8 mouse cellular contexts compared by ENCODE assay signal in the genomic region with DNA sequence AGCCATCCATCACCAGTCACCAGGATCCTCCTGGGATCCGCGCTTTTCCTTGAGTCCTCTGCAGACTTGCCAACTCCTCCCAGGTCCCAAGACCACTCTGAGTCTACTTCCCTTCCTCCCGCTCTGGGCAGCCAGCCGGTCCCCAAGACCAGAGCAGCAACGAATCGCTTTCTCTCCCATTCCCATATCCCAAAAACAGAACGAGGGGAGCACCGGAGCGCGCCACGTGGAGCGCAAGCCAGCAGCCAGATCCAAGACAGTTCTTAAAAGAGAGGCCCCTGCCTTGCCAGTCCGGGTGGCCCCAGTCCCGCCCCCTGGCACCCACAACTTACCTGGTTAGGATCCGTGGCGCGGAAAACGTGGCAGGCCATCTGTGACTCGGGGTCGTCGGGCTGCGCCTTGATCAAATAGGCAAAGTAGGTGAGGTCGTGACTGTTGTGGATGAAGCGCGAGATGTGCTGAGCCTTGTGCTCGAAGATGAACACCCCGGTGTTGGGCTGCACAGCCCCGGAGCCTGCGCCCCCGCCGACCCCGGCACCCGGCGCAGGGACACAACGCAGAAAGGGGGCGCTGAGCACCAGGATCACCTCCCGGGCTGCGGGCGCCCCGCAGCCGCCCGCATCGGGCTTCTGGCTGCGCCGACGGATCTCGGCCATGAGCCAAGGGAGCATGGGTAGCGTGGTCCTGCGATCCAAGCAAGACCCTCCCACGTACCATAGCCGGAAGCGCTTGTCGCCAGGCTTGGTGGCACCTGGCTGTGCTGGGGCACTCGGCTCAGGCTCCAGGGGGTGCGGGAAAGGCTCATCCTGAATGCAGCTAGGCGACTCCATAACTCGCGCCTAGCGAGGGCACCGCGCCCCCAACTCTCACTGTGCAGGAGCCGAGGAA. TPM values are rescaled to one million over a fixed set of nuclear protein-coding genes. Genes with fewer than 3 reads are reported as not detected.
DNase-seq lines count a peak whose midpoint lies in the region; ATAC-seq and TF ChIP-seq lines count a peak whose summit lies in the region.

No protein-coding gene starts in this region.

- TF ChIP-seq CTCF in G1E (IDR thresholded peaks at IDR 0.05; ENCODE audit: low read depth, low read length), result no peak
- no peak for TF ChIP-seq CTCF in brain, embryonic 14.5 days (IDR thresholded peaks at IDR 0.05; ENCODE audit: borderline replicate concordance, extremely low read depth, insufficient read depth, insufficient read length)

- H3K9me3 ChIP-seq in G1E (replicated peaks), result peaks cover 27% of the 10 kb centered on the region
- H3K9me3 ChIP-seq in forebrain, embryonic 11.5 days (ENCODE audit: control insufficient read depth, low read length), result no peaks in the 10 kb centered on the region
- H3K9me3 ChIP-seq in heart, embryonic 15.5 days (replicated peaks), result no peaks in the 10 kb centered on the region

- no peak for ATAC-seq in G1E (ENCODE audit: extremely low read depth, insufficient number of reproducible peaks, low FRiP score, poor library complexity, severe bottlenecking)
- ATAC-seq in forebrain, embryonic 11.5 days (replicated peaks; ENCODE audit: low FRiP score), result peak; percentile 72
- peak; percentile 28 for ATAC-seq in heart, embryonic 15.5 days (replicated peaks; ENCODE audit: insufficient number of reproducible peaks, insufficient read depth, low FRiP score, low read depth)
- ATAC-seq in monocyte, adult 5-6 weeks (replicated peaks; ENCODE audit: insufficient number of reproducible peaks, low FRiP score, low TSS enrichment, poor library complexity, severe bottlenecking), result no peak; the same call in 1 of the 2 replicates

- peak overlapping the region; percentile 99 for H3K4me2 ChIP-seq in forebrain, embryonic 11.5 days (ENCODE audit: low read depth, low read length, severe bottlenecking)
- peak overlapping the region; percentile 95 for H3K4me2 ChIP-seq in heart, embryonic 15.5 days

- under 1% methylated on average over 61 of the region's 62 CpGs for WGBS in forebrain, embryonic 11.5 days
- under 1% methylated on average over 62 of the region's 62 CpGs for WGBS in heart, embryonic 15.5 days

- no peak for TF ChIP-seq POLR2A in brain, embryonic 14.5 days (IDR thresholded peaks at IDR 0.05; ENCODE audit: borderline replicate concordance, extremely low read depth, insufficient read depth, insufficient read length, poor library complexity, severe bottlenecking)

- peaks cover 3% of the 10 kb centered on the region; the same call in 1 of the 2 replicates for H3K27me3 ChIP-seq in G1E (ENCODE audit: insufficient read depth, low read length)
- peaks cover 7% of the 10 kb centered on the region; the same call in 1 of the 2 replicates for H3K27me3 ChIP-seq in forebrain, embryonic 11.5 days (ENCODE audit: control insufficient read depth, insufficient read depth, low read length)
- H3K27me3 ChIP-seq in heart, embryonic 15.5 days, result no peaks in the 10 kb centered on the region

- no peak for DNase-seq in G1E (ENCODE audit: low spot score)
- peak; percentile 66 for DNase-seq in brain, embryonic 14.5 days (ENCODE audit: low read depth)
- peak; percentile 74 for DNase-seq in forebrain, embryonic 11.5 days (ENCODE audit: low spot score)
- DNase-seq in kidney, postnatal 36 days, result peak; percentile 15 to 51
- peak; percentile 31 for DNase-seq in lung, postnatal 10 days
- DNase-seq in ovary, postnatal 36 days (ENCODE audit: low spot score), result peak; percentile 47

- H3K9ac ChIP-seq in forebrain, embryonic 11.5 days (ENCODE audit: low read length), result peak overlapping the region; percentile 68
- H3K9ac ChIP-seq in heart, embryonic 15.5 days, result peak overlapping the region; percentile 85

- peak overlapping the region; percentile 37; the same call in 1 of the 2 replicates for H3K4me3 ChIP-seq in G1E (ENCODE audit: low read depth, low read length)
- peak overlapping the region; percentile 65 for H3K4me3 ChIP-seq in forebrain, embryonic 11.5 days (ENCODE audit: low read depth, low read length)
- H3K4me3 ChIP-seq in heart, embryonic 15.5 days, result peak overlapping the region; percentile 85

- no peak overlapping the region for H3K27ac ChIP-seq in forebrain, embryonic 11.5 days (ENCODE audit: low read depth, low read length)
- peak overlapping the region; percentile 97 for H3K27ac ChIP-seq in heart, embryonic 15.5 days

- H3K4me1 ChIP-seq in G1E (ENCODE audit: insufficient read depth, low read depth, low read length), result no peaks in the 10 kb centered on the region
- H3K4me1 ChIP-seq in forebrain, embryonic 11.5 days (replicated peaks; ENCODE audit: control insufficient read depth, insufficient read depth, low read length), result 0 out of 2 replicates have a peak, but pooled peaks cover 3% of the 10 kb centered on the region
- H3K4me1 ChIP-seq in heart, embryonic 15.5 days (replicated peaks), result peaks cover 13% of the 10 kb centered on the region

- no peaks in the 10 kb centered on the region for H3K36me3 ChIP-seq in G1E (replicated peaks)
- H3K36me3 ChIP-seq in forebrain, embryonic 11.5 days (ENCODE audit: control insufficient read depth, insufficient read depth, low read length), result no peaks in the 10 kb centered on the region
- no peaks in the 10 kb centered on the region for H3K36me3 ChIP-seq in heart, embryonic 15.5 days

RNA-seq across cellular contexts. Expression of a gene that starts 1.1 kb away (rescaled TPM):
- total RNA-seq in G1E (2014; fragmentation: Nextera tagmentation) (not detected in 2 replicates), G1E (2017) (0.17 and 0.33 TPM in 2 replicates)
- polyA plus RNA-seq in G1E (2012), result not detected in 2 replicates
- polyA plus RNA-seq in brain, embryonic 14.5 days (2012; rRNA removed), result 6.8 and 9.0 TPM in 2 replicates
- 5.5 and 6.8 TPM in 2 replicates for polyA plus RNA-seq in forebrain, embryonic 11.5 days (2014; fragmentation: Nextera tagmentation; extraction: Ambion mirVana)
- 25.5 and 26.2 TPM in 2 replicates for polyA plus RNA-seq in heart, embryonic 15.5 days (2015; fragmentation: Nextera tagmentation; extraction: Ambion mirVana)
- total RNA-seq in monocyte, adult 5-6 weeks (2017), result 4.2 to 12.2 TPM (median 11.4 TPM) in 3 replicates

RNA-seq across cellular contexts. Expression of a gene that starts 32.6 kb away (rescaled TPM):
- total RNA-seq in G1E (2014; fragmentation: Nextera tagmentation) (75.2 and 75.4 TPM in 2 replicates), G1E (2017) (191 and 216 TPM in 2 replicates)
- polyA plus RNA-seq in G1E (2012), result 5.8 and 6.5 TPM in 2 replicates
- 40.3 and 54.8 TPM in 2 replicates for polyA plus RNA-seq in brain, embryonic 14.5 days (2012; rRNA removed)
- 110 and 113 TPM in 2 replicates for polyA plus RNA-seq in forebrain, embryonic 11.5 days (2014; fragmentation: Nextera tagmentation; extraction: Ambion mirVana)
- 65.4 and 71.8 TPM in 2 replicates for polyA plus RNA-seq in heart, embryonic 15.5 days (2015; fragmentation: Nextera tagmentation; extraction: Ambion mirVana)
- 32.2 to 50.3 TPM (median 48.2 TPM) in 3 replicates for total RNA-seq in monocyte, adult 5-6 weeks (2017)

RNA-seq across cellular contexts. Expression of a gene that starts 45.9 kb away (rescaled TPM):
- total RNA-seq in G1E (2014; fragmentation: Nextera tagmentation) (69.4 and 78.6 TPM in 2 replicates), G1E (2017) (78.5 and 80.9 TPM in 2 replicates)
- 20.2 and 23.6 TPM in 2 replicates for polyA plus RNA-seq in G1E (2012)
- polyA plus RNA-seq in brain, embryonic 14.5 days (2012; rRNA removed), result 126 and 141 TPM in 2 replicates
- 172 and 174 TPM in 2 replicates for polyA plus RNA-seq in forebrain, embryonic 11.5 days (2014; fragmentation: Nextera tagmentation; extraction: Ambion mirVana)
- polyA plus RNA-seq in heart, embryonic 15.5 days (2015; fragmentation: Nextera tagmentation; extraction: Ambion mirVana), result 76.9 and 78.9 TPM in 2 replicates
- 31.0 to 34.9 TPM (median 33.1 TPM) in 3 replicates for total RNA-seq in monocyte, adult 5-6 weeks (2017)

Comparison
In these comparisons a context has a peak if more than half of its experiments do, and no peak if none do; other contexts are left out.
1. ATAC-seq: peak in forebrain, embryonic 11.5 days (single experiment) and heart, embryonic 15.5 days (single experiment); none in G1E (single experiment) and monocyte, adult 5-6 weeks (single experiment).
2. Peak in every context shown above with its lines, with median percentiles within 50 percentile points of each other: H3K4me3 ChIP-seq.